Mouse (Mus musculus) T-helper 17 cell (primary cell): ENCODE measurements at regions not wholly inside any gene's neighbourhood (a gene's known extent, or its start where the extent isn't known, plus 50 kb on each side); places are given as distances from the start of the nearest gene placed in this dataset.

Experiments used
- in situ Hi-C, 2 experiments: fragments of 300-600 bp; cut with MboI, MseI; formaldehyde crosslinking; loops; 1 replicate in 1 of 2; 2 replicates in 1 of 2; pipeline ENCODE4 v1.15.1; 2025; ENCODE audit warnings: high pct_unique_total_duplicates in 2 of 2

- in situ Hi-C loops = loop anchor here (25.0 kb wide), 2 partner anchors 1348 to 1623 kb away; no protein-coding TSS in a partner anchor
Measured at GRCm38 (mm10) chr2:71685239-71685638, 60.2 kb upstream of the Itga6 start.

DNA sequence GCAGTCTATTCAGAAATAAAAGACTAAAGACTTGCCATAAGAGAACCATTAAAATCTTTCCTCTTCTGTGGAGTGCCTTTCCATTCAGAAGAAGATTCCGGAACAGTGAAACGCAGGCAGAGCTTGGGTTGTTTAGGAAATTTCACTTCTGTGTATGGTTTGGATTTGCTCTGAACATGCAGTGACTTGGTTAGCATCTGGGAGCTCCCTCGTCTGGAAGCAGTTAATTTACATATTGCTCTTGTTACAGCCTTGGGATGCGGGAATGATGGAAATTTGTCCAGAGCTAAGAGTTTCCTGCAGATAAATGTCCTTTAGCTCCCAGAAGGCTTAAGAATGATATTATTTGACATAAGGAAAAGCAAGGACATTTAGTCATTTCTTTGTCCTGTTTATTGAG, 56.4 kb upstream of the Itga6 start:
- in situ Hi-C loops = loop anchor here (25.0 kb wide), 2 partner anchors 1352 to 1627 kb away; no protein-coding TSS in a partner anchor

DNA sequence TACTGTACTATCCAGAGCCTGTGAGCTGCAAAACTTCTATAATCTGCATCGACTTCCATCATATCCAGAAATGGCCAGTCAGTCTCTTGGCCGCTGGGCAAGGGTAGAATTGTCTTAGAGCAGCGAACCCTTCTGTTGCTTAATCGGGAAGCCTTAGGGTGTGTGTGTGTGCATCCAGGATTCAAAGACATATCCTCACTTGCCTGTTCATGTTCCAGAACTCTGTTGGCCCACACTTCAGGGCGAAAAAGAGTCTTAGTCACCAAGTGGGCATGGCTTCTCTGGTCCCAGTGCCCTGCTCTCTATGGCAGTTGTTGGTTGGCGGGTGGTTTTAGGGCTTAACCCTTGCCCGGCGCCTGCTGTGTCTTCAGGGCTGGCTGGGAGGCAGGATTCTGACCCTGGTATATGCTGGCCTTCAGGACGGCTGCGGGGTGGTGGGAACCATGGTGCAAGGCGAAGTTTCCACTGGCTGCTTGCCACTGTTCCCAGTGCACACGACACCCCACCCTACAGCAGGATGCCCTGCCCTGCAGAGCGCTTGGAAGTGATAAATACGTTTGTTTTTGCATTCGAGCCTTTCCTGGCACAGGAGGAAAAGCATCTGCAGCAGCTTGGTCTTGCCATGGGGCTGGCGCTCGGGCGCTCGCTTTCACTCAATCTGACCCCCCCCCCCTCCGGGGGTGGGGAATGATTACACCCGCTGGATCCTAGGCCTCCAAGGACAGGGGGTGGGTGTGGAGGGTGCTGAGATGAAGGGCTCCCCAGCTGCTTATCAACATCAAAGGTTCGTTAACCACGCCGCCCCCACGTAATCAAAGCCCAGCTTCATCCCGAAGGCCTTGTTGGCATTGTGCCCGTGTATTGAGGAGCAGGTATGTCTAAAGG, 54.9 kb upstream of the Itga6 start:
- in situ Hi-C loops = loop anchor here (25.0 kb wide), 2 partner anchors 1353 to 1628 kb away; no protein-coding TSS in a partner anchor

GRCm38 (mm10) chr2:71694758-71695310, 50.6 kb upstream of the Itga6 start:
- in situ Hi-C loops = loop anchor here (25.0 kb wide), 2 partner anchors 1358 to 1633 kb away; no protein-coding TSS in a partner anchor
